Mouse (Mus musculus) lung, embryonic 15.5 days (tissue): Measurements from ENCODE around the gene Morn3. TPM values are rescaled to one million over a fixed set of nuclear protein-coding genes. Genes with fewer than 3 reads are reported as not detected.

ENCODE experiments used
- ATAC-seq: fragments of 200-750 bp; cut with Nextera tagmentation; 2 replicates; pipeline ENCODE4 v1.8.0; 2017; ENCODE audit warnings: moderate number of reproducible peaks, borderline replicate concordance; ENCODE audit not compliant: low FRiP score, low TSS enrichment; ENCODE audit errors: extremely low read depth
- H3K27ac ChIP-seq: fragments of 300-500 bp; sonication (generic); 2 replicates; pipeline ENCODE4 v1.5.1; 2015; ENCODE audit warnings: moderate library complexity, mild to moderate bottlenecking, inconsistent platforms
- H3K27me3 ChIP-seq: fragments of 300-500 bp; sonication (generic); 2 replicates; pipeline ENCODE4 v1.6.1; 2015; ENCODE audit warnings: inconsistent platforms
- H3K36me3 ChIP-seq: fragments of 300-500 bp; sonication (generic); 2 replicates; pipeline ENCODE4 v1.6.1; 2015; ENCODE audit warnings: inconsistent platforms
- H3K4me1 ChIP-seq: fragments of 300-500 bp; sonication (generic); 2 replicates; pipeline ENCODE4 v1.6.1; 2015; ENCODE audit warnings: inconsistent platforms
- H3K4me2 ChIP-seq: fragments of 300-500 bp; sonication (generic); 2 replicates; pipeline ENCODE4 v1.6.1; 2015; ENCODE audit warnings: inconsistent platforms, mild to moderate bottlenecking, moderate library complexity
- H3K4me3 ChIP-seq: fragments of 300-500 bp; sonication (generic); 2 replicates; pipeline ENCODE4 v1.5.1; 2015; ENCODE audit warnings: mild to moderate bottlenecking, inconsistent platforms
- H3K9ac ChIP-seq: fragments of 300-500 bp; sonication (generic); 2 replicates; pipeline ENCODE4 v1.6.1; 2015; ENCODE audit warnings: inconsistent platforms
- H3K9me3 ChIP-seq: fragments of 300-500 bp; sonication (generic); 2 replicates; pipeline ENCODE4 v1.6.1; 2016; ENCODE audit warnings: inconsistent platforms
- WGBS: fragments of 180-500 bp; shearing (Covaris S2); methylation state at CpG from one replicate; pipeline ENCODE4 v1.1.7; 2015; 5-methylcytosine and 5-hydroxymethylcytosine counted together
- polyA plus RNA-seq: library from polyadenylated mRNA; unstranded; fragments of >200 nt; fragmentation: Nextera tagmentation; extraction: Ambion mirVana; gene quantifications from 2 replicates; pipeline ENCODE4 v1.2.1, GENCODE M21; 2015

Morn3 gene
- polyA plus RNA-seq, 1 experiment from 2014 or later, result 1.3 TPM

DNA sequence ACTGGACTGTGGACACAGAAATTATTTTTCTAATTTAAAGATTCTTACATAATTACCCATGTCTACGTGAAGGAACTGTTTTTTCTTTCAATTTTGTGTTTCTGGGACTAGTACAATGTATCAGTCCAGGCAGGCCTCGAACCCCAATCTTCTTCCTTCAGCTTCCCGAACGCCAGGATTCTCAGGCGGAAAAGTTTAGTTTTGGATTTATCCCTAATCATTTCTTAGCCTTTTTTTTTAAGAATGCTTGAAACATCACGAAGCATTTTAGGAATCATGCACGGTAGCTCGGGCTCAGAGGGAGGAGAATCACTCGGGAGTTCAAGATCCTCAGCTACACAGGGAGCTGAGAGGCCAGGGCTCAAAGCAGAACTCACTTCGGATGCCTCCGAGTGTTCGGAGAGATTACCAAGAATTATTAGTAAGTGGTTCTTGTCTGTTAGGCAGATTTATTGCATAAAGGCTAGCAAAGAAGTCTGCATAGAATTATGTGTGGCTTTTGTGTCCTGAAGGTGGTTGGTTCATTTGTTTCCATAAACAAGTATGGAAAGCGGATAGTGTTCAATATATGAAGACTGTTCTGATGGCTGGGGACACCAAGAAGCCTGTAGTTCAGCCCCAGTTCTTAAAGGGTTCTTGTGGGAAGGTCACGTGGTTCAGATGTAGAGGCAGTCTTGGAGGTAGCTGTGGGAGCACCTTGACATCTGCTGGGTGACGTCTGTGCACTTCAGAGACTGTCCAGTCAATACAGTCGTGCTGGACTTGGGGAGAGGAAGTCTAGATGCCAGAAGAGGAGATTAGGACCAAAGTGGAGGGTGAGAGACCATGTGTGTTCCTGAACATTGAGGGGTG lies 11.7 kb upstream of the Morn3 start:
- WGBS, result 36% methylated on average over 16 of the region's 16 CpGs
- H3K4me2 ChIP-seq, result peak overlapping the region; percentile 56
- peak overlapping the region; percentile 34; the same call in 1 of the 2 replicates for H3K27ac ChIP-seq
- H3K27me3 ChIP-seq, result no peaks in the 10 kb centered on the region
- H3K36me3 ChIP-seq, result no peaks in the 10 kb centered on the region
- H3K9ac ChIP-seq, result peak overlapping the region; percentile 47
- H3K4me1 ChIP-seq, result peaks cover 15% of the 10 kb centered on the region
- ATAC-seq, result no peak
- peak overlapping the region; percentile 45 for H3K4me3 ChIP-seq
- no peaks in the 10 kb centered on the region for H3K9me3 ChIP-seq

DNA sequence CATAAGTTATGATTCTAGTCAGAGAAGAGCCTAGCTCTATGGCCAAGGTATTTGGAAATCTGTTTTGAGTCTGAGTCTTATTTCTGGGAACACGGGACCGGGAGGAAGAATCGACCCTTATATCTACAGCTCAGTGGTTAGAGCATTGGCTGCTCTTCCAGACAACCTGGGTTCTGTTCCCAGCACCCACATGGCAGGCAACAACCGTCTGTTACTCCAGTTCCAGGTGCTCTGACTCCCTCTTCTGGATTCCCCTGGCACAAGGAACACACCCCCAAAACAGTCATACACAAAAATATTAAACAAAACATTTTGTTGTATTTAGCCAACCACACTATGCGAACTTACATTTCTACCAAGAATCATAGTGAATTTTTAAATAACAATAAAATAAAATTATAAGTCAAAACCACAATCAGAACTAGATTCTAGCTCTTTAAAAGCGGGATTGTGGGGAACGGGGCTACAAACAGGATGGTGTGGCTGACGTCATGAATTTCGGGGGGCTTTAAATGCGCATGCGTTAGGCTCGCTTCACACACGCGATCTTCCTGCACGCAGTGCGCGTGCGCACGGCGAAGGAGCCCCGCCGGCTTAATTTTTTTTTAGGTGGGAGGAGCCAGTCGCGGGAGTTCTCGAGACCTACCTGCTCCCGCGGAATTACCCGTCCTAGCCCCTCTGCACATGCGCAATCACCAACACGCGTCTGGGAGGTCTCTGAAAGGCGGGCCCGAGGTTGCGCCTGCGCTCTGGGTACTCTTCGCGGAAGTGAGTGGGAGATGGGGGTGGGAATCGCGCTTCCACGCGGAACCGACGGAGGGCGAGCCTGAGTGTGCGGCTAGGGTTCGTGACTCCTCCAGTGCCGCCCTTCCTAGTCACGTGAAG lies 10.8 kb upstream of the Morn3 start:
- Histone ChIP-seq H3K36me3 (no peaks in the 10 kb centered on the region), H3K4me3 (peak overlapping the region; percentile 45), H3K9me3 (no peaks in the 10 kb centered on the region), H3K9ac (peak overlapping the region; percentile 47), H3K4me2 (peak overlapping the region; percentile 56), H3K27ac (peak overlapping the region; percentile 34; the same call in 1 of the 2 replicates), H3K27me3 (no peaks in the 10 kb centered on the region), H3K4me1 (peaks cover 15% of the 10 kb centered on the region)
- ATAC-seq, result peak; percentile 98
- 7% methylated on average over 48 of the region's 48 CpGs for WGBS

- no peaks in the 10 kb centered on the region for H3K9me3 ChIP-seq
- no peaks in the 10 kb centered on the region for H3K36me3 ChIP-seq
- no peak overlapping the region for H3K4me2 ChIP-seq
- ATAC-seq, result no peak
- WGBS, result 80% methylated on average over 5 of the region's 5 CpGs
- no peak overlapping the region for H3K27ac ChIP-seq
- H3K9ac ChIP-seq, result no peak overlapping the region
- H3K27me3 ChIP-seq, result no peaks in the 10 kb centered on the region
- H3K4me3 ChIP-seq, result no peak overlapping the region
- H3K4me1 ChIP-seq, result no peaks in the 10 kb centered on the region
Observed at GRCm38 (mm10) chr5:123051736-123052135, 4.9 kb upstream of the Morn3 start.

DNA sequence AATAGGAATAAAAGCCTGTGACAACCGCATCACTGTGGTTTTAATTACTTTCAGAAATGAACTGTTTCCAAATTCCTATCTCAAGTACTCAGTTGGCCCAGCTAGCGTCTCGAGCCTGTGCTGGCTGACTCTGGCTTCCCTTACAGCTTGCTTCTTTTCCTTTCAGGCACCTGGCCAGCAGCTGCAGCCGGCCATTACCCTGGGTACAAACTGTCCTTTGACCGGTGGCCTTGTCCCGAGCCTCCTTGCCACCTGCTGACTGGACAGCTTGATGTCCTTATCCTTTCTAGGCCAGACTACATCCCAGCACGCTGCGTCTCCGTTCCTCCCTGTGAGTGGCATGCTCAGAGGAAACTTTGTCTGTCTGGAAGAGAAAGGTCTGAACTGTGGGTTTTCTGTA lies 4.1 kb upstream of the Morn3 start:
- 76% methylated on average over 9 of the region's 9 CpGs for WGBS
- H3K36me3 ChIP-seq, result no peaks in the 10 kb centered on the region

DNA sequence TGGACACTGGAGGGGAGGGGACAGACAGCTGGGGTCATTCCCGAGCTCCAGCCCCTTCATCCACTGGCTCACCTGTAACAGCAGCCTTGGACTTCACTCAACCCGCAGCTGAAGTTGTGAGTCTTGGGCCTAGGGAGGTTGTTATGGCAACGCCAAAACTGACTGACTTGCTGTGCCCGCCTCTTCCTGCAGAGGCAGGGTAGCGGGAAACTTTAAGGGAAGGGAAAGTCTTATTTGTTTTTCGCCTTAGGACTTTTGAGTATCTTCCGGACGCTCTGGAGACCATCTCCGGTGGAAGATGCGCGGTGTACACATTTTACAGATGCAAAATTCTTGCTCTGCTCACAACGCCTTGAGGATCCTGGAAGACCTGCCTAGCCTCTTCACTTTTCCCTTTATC lies 2.5 kb upstream of the Morn3 start:
- no peaks in the 10 kb centered on the region for H3K9me3 ChIP-seq
- H3K4me3 ChIP-seq, result peak overlapping the region; percentile 20
- no peaks in the 10 kb centered on the region for H3K27me3 ChIP-seq
- H3K4me2 ChIP-seq, result peak overlapping the region; percentile 55
- H3K9ac ChIP-seq, result peak overlapping the region; percentile 29; the same call in 1 of the 2 replicates
- H3K27ac ChIP-seq, result no peak overlapping the region
- 1% methylated on average over 12 of the region's 12 CpGs for WGBS
- no peaks in the 10 kb centered on the region for H3K36me3 ChIP-seq
- peaks cover 4% of the 10 kb centered on the region; the same call in 1 of the 2 replicates for H3K4me1 ChIP-seq
- ATAC-seq, result 0 out of 2 replicates have a peak, but pooled peaks have one; percentile 65

More for the DNA sequence above, 4.1 kb upstream of the Morn3 start:
- H3K4me3 ChIP-seq, result no peak overlapping the region
- no peaks in the 10 kb centered on the region for H3K27me3 ChIP-seq
- H3K4me1 ChIP-seq, result no peaks in the 10 kb centered on the region
- no peaks in the 10 kb centered on the region for H3K9me3 ChIP-seq
- H3K27ac ChIP-seq, result no peak overlapping the region
- no peak for ATAC-seq
- H3K9ac ChIP-seq, result no peak overlapping the region
- no peak overlapping the region for H3K4me2 ChIP-seq

GRCm38 (mm10) chr5:123045561-123046295 lies 1.1 kb downstream of the Morn3 start:
- WGBS, result 16% methylated on average over 9 of the region's 9 CpGs
- H3K4me2 ChIP-seq, result no peak overlapping the region
- peaks cover 4% of the 10 kb centered on the region; the same call in 1 of the 2 replicates for H3K4me1 ChIP-seq
- H3K9me3 ChIP-seq, result no peaks in the 10 kb centered on the region
- no peaks in the 10 kb centered on the region for H3K36me3 ChIP-seq
- no peak overlapping the region for H3K9ac ChIP-seq
- no peak overlapping the region for H3K4me3 ChIP-seq
- no peak overlapping the region for H3K27ac ChIP-seq
- H3K27me3 ChIP-seq, result no peaks in the 10 kb centered on the region
- ATAC-seq, result no peak

DNA sequence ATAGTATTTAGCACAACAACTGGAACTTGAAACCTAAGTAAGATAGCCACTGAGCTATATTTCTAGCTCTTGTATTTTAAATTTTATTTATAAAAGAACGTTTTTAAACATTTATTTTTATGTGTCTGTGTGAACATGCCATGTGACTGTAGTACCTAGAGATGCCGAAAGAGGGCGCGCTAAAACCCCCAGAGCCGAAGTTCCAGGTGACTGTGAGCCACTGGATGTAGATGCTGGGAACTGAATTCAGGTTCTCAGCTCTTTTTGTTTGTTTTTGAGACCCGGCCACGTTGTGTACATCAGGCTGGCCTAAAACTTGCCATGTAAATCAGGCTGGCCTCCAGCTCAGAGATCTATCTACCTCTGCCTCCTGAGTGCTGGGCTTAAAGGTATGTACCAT lies 3.0 kb downstream of the Morn3 start:
- Histone ChIP-seq H3K4me2 (no peak overlapping the region), H3K27ac (no peak overlapping the region), H3K9me3 (no peaks in the 10 kb centered on the region), H3K27me3 (no peaks in the 10 kb centered on the region), H3K9ac (no peak overlapping the region), H3K4me1 (peaks cover 12% of the 10 kb centered on the region), H3K4me3 (no peak overlapping the region), H3K36me3 (no peaks in the 10 kb centered on the region)
- ATAC-seq, result no peak
- WGBS, result 19% methylated on average over 7 of the region's 7 CpGs

GRCm38 (mm10) chr5:123040796-123041195 lies 6.0 kb downstream of the Morn3 start:
- H3K36me3 ChIP-seq, result no peaks in the 10 kb centered on the region
- peak; percentile 51; the same call in 1 of the 2 replicates for ATAC-seq
- peaks cover 14% of the 10 kb centered on the region for H3K4me1 ChIP-seq
- 34% methylated on average over 7 of the region's 7 CpGs for WGBS
- H3K9me3 ChIP-seq, result no peaks in the 10 kb centered on the region
- 0 out of 2 replicates have a peak overlapping the region, but pooled peaks have one; percentile 9 for H3K4me2 ChIP-seq
- no peak overlapping the region for H3K9ac ChIP-seq
- H3K27me3 ChIP-seq, result no peaks in the 10 kb centered on the region
- peak overlapping the region; percentile 33 for H3K27ac ChIP-seq
- H3K4me3 ChIP-seq, result no peak overlapping the region

DNA sequence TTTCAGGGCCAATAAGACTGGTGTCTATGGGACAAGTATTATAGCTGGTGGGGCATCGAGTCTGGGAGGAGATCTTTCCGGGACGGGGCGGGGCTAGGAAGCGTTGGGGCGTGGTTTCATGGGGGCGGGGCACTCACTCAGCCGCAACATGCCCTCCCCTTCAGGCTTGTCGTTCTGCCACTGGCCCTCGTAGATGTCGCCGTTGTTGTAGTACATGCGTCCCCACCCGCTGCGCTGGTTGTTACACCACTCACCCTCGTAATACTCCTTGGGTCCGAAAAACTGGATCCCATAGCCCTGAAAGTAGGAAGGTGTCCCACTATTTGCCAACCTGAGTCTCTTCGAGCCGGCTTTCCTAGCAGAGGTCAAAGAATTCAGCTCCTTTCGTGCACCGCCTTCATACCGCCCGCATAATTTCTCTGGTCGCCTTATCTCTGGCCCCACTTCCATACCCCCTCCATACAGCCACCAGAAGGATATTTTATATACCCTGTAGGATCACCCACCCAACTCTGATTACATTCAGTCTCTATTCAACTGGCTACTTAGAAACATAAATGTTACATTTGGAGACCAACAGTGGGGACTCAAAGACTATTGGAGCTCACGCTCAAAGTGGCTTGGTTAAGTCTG lies 7.6 kb downstream of the Morn3 start:
- H3K9me3 ChIP-seq, result no peaks in the 10 kb centered on the region
- peaks cover 19% of the 10 kb centered on the region for H3K4me1 ChIP-seq
- H3K4me3 ChIP-seq, result peak overlapping the region; percentile 38
- H3K9ac ChIP-seq, result peak overlapping the region; percentile 24; the same call in 1 of the 2 replicates
- no peak overlapping the region for H3K27ac ChIP-seq
- H3K27me3 ChIP-seq, result no peaks in the 10 kb centered on the region
- peak overlapping the region; percentile 79 for H3K4me2 ChIP-seq
- no peaks in the 10 kb centered on the region for H3K36me3 ChIP-seq
- 4% methylated on average over 25 of the region's 25 CpGs for WGBS
- peak; percentile 82 for ATAC-seq

DNA sequence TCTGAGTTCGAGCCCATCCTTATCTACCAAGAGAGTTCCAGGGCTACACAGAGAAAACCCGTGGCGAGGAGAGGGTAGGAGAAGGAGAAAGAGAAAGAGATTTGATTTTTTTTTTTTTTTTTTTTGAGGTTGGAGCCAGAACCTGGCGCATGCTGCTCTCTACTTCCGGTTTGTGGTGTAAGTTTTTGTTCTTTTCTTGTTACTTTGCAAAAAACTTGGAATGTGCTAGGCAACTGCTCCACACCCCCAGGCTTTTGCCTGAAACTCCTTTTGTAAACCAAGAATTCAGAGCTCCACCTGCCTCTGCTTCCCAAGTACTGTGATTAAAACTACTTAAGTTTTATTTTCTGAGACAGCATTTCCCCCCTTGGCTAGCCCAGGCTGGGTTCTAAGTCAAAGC lies 8.7 kb downstream of the Morn3 start:
- no peak overlapping the region for H3K9ac ChIP-seq
- 78% methylated on average over 5 of the region's 5 CpGs for WGBS
- no peaks in the 10 kb centered on the region for H3K27me3 ChIP-seq
- H3K27ac ChIP-seq, result no peak overlapping the region
- no peak for ATAC-seq
- no peak overlapping the region for H3K4me3 ChIP-seq
- no peak overlapping the region for H3K4me2 ChIP-seq
- no peaks in the 10 kb centered on the region for H3K36me3 ChIP-seq
- H3K4me1 ChIP-seq, result peaks cover 19% of the 10 kb centered on the region
- no peaks in the 10 kb centered on the region for H3K9me3 ChIP-seq

- H3K4me1 ChIP-seq, result peaks cover 19% of the 10 kb centered on the region
- no peak for ATAC-seq
- peaks cover 19% of the 10 kb centered on the region; the same call in 1 of the 2 replicates for H3K36me3 ChIP-seq
- H3K27ac ChIP-seq, result no peak overlapping the region
- WGBS, result 17% methylated on average over 6 of the region's 6 CpGs
- no peaks in the 10 kb centered on the region for H3K9me3 ChIP-seq
- H3K9ac ChIP-seq, result no peak overlapping the region
- no peak overlapping the region for H3K4me2 ChIP-seq
- H3K4me3 ChIP-seq, result no peak overlapping the region
- H3K27me3 ChIP-seq, result no peaks in the 10 kb centered on the region
Observed at GRCm38 (mm10) chr5:123035564-123035963, 11.3 kb downstream of the Morn3 start.
